Comparison of ENCODE assay signal across 18 mouse cellular contexts in genomic region chr6:143073914-143074313, GRCm38 (mm10). TPM values are rescaled to one million over a fixed set of nuclear protein-coding genes. Genes with fewer than 3 reads are reported as not detected.
DNase-seq lines count a peak whose midpoint lies in the region; ATAC-seq lines count a peak whose summit lies in the region.
"Had no signal": no experiment of that assay in that cellular context is flagged by ENCODE, and none has a peak within 500 bp of the region (broad histone marks: within the 10 kb centered on the region; RNA-seq: fewer than 3 reads in every experiment).

No protein-coding gene starts in this region.

- DNase-seq in 3T3-L1 (ENCODE audit: low read depth, low spot score) (peak; percentile 25), liver (no peak)
- DNase-seq in naive thymus-derived CD4-positive, alpha-beta T cell, adult 2 months (ENCODE audit: low read depth), result peak; percentile 45
- no peak for DNase-seq in frontal cortex, postnatal 14 days (ENCODE audit: low spot score in 2 of 2)
- DNase-seq in kidney, adult 8-10 months, result no peak
- DNase-seq: B cell, adult 2 months; cerebellum, adult 11-12 months; cerebellum, postnatal 10 days; gastrocnemius, adult 2 months; heart, postnatal 36 days; kidney, postnatal 4 days; layer of hippocampus, adult 9-11 months; left cerebral cortex, postnatal 4 days; thymus, adult 2 months; thymus, postnatal 4 days had no signal

- ATAC-seq in CD4-positive, CD25-positive, alpha-beta regulatory T cell, adult 4 months, result peak; percentile 67
- peak; percentile 49 to 68; a peak in 2 of 4 replicates for ATAC-seq in hematopoietic stem cell, adult 5-6 weeks (replicated peaks in 1 of 2; ENCODE audit: insufficient read depth in 1 of 2, low FRiP score in 2 of 2, low TSS enrichment in 1 of 2, low read depth in 1 of 2, poor library complexity in 2 of 2, severe bottlenecking in 2 of 2)
- ATAC-seq: intestine, embryonic 16.5 days had no signal

RNA-seq across cellular contexts. Expression of gene C2cd5, which starts 26.0 kb away (rescaled TPM):
- 100 to 1,000 TPM in 1 of 2 experiments, 10 to 100 TPM in 1; 68.3 to 103 TPM for polyA plus RNA-seq in CD4-positive, CD25-positive, alpha-beta regulatory T cell, adult 4 months (2017; shearing (Covaris generic))
- total RNA-seq in hematopoietic stem cell, adult 5-6 weeks (2017), result 43.1 and 45.3 TPM in 2 replicates

Comparison
In these comparisons a context has a peak if more than half of its experiments do, and no peak if none do; other contexts are left out.
1. DNase-seq: peak in 3T3-L1 (single experiment) and naive thymus-derived CD4-positive, alpha-beta T cell, adult 2 months (single experiment); none in liver (single experiment), frontal cortex, postnatal 14 days (0 of 2) and kidney, adult 8-10 months (0 of 2).